Mouse (Mus musculus) left cerebral cortex, adult 11 months (tissue): ENCODE measurements around the gene Enpp3.

Source experiments
- DNase-seq: peaks from one replicate; pipeline ENCODE4 v3.0.0; 2022; ENCODE audit warnings: low spot score

Enpp3 gene

DNA sequence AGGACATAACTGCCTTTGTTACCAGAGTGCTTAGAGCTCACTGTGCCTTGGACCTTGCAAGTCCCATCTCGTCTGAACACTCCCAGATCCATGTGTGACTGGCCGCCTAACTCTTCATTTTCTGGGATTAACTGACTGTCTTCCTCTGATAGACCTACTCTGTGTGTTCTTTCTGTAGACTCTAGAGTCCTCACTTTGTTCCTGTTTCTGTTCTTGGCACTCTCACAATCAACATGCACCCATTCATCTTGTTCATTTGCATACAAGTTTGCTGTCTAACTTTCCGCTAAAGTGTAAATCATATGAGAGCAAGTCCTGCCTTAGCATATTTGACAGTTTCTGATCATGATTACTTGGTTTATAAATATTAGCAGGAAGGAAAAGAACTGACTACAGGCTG is 79.4 kb downstream of the Enpp3 start:
- no peak for DNase-seq

DNA sequence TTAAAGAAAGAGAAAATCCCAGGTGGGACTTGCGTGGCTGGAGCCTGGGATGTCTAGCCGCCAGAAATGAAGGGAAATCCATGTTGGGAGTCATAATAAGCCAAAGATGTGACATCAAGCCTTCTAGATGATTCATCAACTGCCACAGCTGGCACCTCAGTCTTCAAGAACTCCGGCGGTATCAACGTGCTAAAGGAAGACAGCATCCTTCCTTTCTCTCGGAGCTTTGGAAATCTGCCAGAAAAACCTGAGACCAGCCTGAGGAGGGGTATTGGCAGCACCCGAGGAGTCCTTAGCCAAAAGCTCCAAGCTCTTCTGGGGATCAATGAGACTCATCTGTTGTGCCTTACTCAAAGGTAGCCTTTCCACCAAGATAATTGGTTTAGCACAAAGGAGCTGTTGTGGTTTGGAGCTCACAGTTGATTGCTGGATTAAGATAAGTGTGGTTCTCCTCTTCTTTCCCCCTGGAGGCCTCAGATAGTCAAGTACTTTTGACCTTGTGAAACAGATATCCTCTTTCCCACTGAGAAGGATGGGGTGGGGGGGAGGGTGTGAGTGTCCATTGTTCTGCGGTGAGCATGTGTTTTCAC is 84.2 kb downstream of the Enpp3 start:
- no peak for DNase-seq

DNA sequence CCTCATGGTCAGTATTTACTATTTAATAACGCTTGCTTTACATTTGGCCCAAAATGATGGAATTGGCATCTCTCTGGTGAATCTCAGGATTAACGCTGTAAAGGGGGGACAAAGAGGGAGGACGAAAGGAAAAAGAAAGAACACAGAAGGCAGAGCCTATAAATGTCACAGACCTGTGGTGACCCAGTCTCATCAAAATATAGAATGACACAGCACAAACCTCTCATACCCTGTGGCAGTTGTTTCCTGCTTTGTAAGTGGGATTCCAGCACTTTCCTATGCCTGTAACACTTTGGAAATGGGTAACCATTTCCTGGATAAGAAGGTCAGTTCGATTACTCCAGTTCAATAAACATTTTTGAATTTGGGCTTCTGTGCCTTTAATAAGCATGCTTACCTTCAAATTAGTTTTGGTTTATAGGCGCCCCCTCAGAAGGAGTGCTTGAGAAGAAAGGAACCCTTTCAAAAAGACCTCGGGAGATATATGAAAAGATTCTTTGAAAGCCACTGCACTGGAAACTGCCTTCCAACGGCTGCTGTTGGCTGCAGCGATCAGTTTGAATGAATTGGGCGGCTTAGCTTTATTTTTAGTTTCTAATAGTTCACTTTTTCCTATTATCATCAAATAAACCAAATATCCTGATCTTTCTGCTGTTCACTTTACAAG is 87.6 kb downstream of the Enpp3 start:
- no peak for DNase-seq

DNA sequence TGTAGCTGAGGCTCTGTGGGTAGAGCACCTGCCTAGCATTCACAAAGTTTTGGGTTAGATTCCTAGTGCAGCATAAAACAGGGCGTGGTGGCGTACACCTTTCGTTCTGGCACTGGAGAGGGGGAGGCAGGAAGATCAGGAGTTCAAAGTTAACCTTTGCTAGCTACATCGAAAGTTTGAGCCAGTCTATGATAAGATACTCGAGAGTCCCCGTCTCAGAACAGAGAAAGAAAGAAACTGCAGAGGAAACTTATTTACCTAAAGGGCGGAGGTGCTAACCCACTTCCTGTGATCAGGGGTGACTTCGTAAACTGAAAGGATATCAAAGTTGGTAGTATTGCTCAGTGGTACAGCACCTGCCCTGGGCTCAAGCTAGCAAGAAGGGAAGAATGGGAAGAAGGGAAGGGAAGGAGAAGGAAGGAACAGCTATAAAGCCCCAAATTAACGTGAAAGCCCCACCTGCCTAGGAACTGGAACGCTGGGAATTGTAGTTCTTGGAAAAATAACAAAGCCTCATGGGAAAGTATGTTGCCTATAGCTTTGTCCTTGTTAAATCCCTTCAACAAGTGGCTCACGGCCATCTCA is 88.3 kb downstream of the Enpp3 start:
- no peak for DNase-seq

DNA sequence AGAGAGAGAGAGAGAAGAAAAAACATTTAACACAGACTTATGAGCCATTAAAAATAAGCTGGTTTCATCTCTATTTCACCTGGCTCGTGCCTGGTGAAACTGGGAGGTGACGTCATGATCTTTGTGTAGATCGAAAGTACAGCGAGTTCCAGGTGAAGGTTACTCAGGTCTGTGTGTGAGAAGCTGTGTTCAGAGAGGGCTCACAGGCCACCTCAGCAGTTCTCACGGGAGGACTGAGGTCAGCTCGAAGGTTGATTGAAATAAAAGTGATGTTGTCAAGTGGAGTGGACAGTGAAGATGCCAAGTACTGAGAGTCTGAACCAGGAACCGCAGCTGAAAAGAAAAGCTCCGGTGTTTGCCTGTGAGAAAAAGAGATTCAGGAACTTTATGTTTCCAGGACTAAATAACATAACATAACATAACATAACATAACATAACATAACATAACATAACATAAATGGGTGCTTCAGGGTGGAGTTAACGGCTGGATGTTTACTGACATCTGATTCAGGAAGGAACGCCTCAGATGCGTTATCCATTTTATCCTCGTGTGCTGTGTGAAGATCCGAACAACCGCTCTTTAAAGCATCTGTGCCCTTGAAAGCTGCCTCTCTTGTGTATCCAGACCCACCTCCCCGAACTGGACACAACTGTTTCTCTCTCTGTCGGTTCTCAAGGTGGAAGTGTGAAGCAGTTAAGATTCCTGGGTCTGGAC is 88.9 kb downstream of the Enpp3 start:
- no peak for DNase-seq

DNA sequence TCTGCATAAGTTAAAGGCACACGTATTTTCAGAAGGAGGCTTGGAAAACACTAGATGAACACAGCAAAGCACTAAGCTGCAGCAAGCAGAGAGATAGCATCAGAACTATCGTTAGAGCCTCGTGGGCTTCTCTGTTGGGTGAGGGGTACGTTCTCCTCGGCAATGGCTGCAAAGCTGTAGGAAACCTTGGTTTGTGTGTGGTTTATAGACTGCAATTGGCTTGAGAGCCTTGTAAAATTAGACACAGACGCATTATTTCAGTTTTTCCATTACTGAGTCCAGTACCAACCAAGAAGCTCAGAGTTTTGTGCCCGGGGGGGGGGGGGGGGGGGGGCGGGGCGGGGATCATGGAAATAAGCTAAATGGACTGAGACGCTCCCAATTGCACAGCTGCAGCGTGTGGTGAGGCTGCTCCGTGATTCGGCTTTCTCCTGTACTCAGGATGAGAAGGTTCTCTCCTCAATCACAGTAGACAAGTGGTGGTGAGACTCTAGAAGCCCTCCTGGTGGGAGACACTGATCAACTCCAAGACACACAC is 99.6 kb downstream of the Enpp3 start:
- no peak for DNase-seq

DNA sequence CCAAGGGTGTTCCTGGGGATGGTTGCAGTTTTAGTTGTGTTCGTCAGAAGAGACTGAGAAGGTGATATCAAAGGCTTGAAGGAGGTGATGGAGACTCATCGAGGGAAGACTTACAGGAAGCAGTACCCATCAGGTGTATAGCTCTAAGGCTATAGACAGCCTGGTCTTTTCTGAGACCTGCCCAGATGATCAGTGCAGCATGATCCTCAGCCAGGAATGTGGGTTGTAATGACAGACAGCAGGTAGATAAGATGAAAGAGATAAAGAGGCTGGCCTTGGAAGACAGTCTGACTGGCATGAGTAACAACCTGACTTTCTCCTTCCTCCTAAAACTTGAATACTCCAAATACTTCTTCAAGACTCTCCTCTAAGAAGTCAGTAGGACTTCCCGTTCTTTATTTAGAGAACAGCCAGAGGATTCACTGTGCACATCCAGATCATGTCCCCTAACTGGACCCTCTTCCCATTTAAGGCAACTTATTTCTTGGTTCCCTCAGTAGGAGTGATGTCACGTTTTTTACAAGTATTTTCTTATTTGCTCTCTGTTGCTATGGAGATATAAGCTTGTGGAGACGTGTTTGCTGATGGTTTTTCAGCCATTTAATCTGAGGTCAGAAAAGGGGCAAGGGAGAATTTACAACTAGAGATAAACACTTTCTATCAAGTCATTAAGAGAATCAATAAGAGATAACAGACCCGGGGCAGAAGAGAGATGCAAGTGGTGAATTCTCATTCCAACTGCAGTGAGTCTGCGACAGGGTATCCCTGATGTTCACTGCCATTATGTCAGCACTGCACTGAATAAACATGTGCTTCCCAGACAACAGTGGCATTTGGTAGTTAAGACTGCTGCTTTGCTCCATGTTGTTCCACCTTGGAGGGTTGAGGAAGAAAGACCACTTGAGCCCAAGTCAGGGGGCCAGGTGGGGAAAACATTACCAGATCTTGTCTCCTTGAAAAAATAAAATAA is 101.1 kb downstream of the Enpp3 start:
- no peak for DNase-seq

DNA sequence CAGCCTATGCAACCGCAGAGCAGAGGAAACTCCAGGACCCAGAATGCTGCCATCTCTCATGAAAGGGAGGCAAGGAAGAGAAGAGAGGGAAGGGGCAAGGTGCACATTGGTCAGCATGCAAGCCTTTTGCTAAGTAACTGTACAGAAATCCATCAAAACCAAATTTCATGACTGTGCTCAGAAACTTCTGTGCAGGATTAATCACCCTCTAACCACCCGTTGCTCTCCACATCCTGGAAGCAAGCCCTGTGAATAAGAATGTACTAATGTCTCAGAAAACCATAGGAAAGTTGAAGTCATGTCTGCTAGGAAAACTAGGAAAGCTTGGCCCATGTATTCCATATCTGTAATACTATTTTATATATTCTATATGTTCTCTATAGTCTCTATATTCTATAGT is 103.5 kb downstream of the Enpp3 start:
- DNase-seq, result no peak

DNA sequence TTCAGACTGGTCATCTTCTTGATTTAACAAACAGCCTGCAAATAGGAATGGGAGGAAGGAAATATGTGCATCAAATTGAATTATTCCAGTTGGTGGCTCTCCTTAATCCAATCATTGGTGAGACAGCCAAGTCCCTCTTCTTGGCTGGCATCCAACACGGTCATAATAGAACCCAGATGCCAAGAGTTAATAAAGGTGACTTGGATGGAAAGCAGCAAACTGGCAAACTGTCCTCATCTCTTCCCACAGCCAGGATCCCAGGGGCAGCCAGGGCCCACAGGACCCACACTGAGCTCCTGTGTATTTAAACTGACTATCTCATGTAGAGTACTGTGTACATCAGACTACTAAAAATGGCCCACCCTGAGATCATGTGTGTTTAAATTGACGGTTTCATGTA is 104.2 kb downstream of the Enpp3 start:
- DNase-seq, result no peak

DNA sequence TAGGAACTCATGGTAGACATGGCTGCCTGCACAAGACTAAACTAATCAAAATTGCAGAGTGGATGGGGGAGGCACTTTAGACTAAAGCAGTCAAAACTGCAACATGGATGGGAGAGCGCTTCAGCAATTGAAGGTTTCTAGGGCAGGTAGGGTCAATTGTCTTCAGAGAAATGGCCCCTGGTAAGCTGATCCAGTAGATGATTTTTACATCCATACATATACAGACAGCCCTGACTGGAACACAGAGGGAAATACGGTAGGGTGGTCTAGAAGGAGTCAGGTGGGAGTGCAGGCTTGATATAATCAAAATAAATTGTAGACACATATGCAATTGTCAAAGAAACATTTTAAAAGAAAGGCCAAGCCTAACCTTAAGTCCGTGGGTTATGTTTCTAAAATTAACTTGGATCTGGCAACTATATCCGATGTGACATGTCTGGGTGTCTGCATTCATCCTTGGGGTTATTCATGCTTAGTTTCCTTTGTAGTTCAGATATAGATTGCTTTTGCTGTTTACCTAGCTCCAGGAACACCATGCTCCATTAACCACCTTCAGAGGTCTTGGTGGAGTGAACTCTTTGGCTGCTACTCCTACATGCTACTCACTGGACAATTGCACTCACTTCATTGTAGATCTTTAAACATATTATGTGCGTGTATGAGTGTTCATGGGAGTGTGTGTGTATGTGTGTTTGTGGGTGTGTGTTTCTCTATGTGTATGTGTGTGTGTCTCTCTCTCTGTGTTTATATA is 107.4 kb downstream of the Enpp3 start:
- DNase-seq, result no peak

DNA sequence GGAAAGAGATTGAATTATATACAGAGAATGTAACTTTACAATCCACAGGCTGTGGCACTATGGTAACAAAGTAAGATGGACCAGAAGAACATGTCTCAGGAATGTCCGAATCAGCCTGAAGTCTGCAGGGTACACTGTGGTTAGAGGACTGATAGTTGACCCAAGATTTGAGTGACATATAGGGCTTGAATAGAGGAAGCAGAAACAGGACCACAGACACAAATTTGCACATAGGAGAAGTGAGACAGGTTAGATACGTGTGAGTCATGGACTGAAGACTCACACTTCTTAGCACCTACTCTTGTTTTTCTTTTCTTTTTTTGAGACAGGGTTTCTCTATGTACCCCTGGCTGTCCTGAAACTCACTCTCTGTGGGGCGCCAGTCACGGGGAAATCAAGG is 115.1 kb downstream of the Enpp3 start:
- no peak for DNase-seq

DNA sequence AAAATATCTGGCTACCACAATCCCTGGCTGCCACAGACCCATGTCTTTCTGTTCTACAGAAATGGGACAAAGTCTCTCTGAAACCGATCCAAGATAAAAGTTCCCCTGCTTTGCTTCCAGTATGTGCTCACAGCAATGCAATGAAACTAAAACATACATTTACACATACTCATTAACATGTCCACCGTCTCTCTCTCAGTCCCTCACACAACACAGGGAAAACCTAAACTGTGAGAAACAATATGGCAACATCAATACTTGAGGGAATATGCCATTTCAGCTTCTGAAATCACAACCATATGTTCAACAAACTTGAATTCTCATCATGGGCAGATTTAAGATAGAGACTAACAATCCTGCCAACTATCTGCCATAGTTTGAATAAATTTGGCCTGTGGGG is 117.4 kb downstream of the Enpp3 start:
- no peak for DNase-seq
